Mouse (Mus musculus) hindbrain, embryonic 14.5 days (tissue): ENCODE data around the gene Plxnc1. TPM values are rescaled to one million over a fixed set of nuclear protein-coding genes. Genes with fewer than 3 reads are reported as not detected.
A peak's percentile ranks its signal among the peaks of the same experiment; 100 is the strongest.

Experiments used
- ATAC-seq: fragments of 200-750 bp; cut with Nextera tagmentation; 2 replicates; pipeline ENCODE4 v1.8.0; 2017; ENCODE audit warnings: moderate number of reproducible peaks, mild to moderate bottlenecking, moderate TSS enrichment, moderate library complexity; ENCODE audit not compliant: low FRiP score
- DNase-seq: peaks from one replicate; pipeline ENCODE4 v3.0.0-alpha.2; 2015; ENCODE audit warnings: low spot score
- H3K27ac ChIP-seq: fragments of 300-500 bp; sonication (generic); 2 replicates; pipeline ENCODE4 v1.5.1; 2014; ENCODE audit warnings: mild to moderate bottlenecking, moderate library complexity
- H3K27me3 ChIP-seq: fragments of 300-500 bp; sonication (generic); 2 replicates; pipeline ENCODE4 v1.6.1; 2014; ENCODE audit warnings: mild to moderate bottlenecking, low read length, mixed read lengths; ENCODE audit not compliant: control insufficient read depth, insufficient read depth
- H3K36me3 ChIP-seq: fragments of 300-500 bp; sonication (generic); replicated peaks from 2 replicates; pipeline ENCODE4 v1.6.1; 2014; ENCODE audit not compliant: control insufficient read depth, insufficient read depth
- H3K4me1 ChIP-seq: fragments of 300-500 bp; sonication (generic); replicated peaks from 2 replicates; pipeline ENCODE4 v1.6.1; 2014; ENCODE audit warnings: antibody characterized with exemption, low read length, mixed read lengths; ENCODE audit not compliant: control insufficient read depth, insufficient read depth
- H3K4me2 ChIP-seq: fragments of 300-500 bp; sonication (generic); replicated peaks from 2 replicates; pipeline ENCODE4 v1.6.1; 2014; ENCODE audit warnings: mild to moderate bottlenecking, moderate library complexity
- H3K4me3 ChIP-seq: fragments of 300-500 bp; sonication (generic); replicated peaks from 2 replicates; pipeline ENCODE4 v1.5.1; 2014; ENCODE audit warnings: mild to moderate bottlenecking, low read length
- H3K9ac ChIP-seq: fragments of 300-500 bp; sonication (generic); 2 replicates; pipeline ENCODE4 v1.6.1; 2014
- H3K9me3 ChIP-seq: fragments of 300-500 bp; sonication (generic); 2 replicates; pipeline ENCODE4 v1.6.1; 2016; ENCODE audit warnings: low read length; ENCODE audit not compliant: control insufficient read depth
- WGBS: fragments of 180-500 bp; shearing (Covaris S2); extraction: QIAGEN DNeasy Blood & Tissue Kit; methylation state at CpG from one replicate; pipeline ENCODE4 v1.1.7; 2014; 5-methylcytosine and 5-hydroxymethylcytosine counted together
- polyA plus RNA-seq: library from polyadenylated mRNA; unstranded; fragments of >200 nt; fragmentation: Nextera tagmentation; extraction: Ambion mirVana; gene quantifications from 2 replicates; pipeline ENCODE4 v1.2.1, GENCODE M21; 2014

The Plxnc1 gene
- polyA plus RNA-seq, 1 experiment from 2014 or later, result 15.5 TPM

- Histone ChIP-seq H3K4me3 (peak overlapping the region; percentile 88), H3K27me3 (no peaks in the 10 kb centered on the region), H3K9me3 (no peaks in the 10 kb centered on the region), H3K36me3 (no peaks in the 10 kb centered on the region), H3K4me2 (peak overlapping the region; percentile 71), H3K4me1 (peaks cover 34% of the 10 kb centered on the region), H3K27ac (peak overlapping the region; percentile 39), H3K9ac (peak overlapping the region; percentile 94)
- ATAC-seq (no peak), DNase-seq (no peak)
- WGBS, result under 1% methylated on average over 17 of the region's 17 CpGs
Measured at GRCm38 (mm10) chr10:94942449-94943041, 2.1 kb downstream of the Plxnc1 start.

- Histone ChIP-seq H3K9ac (peak overlapping the region; percentile 94), H3K36me3 (no peaks in the 10 kb centered on the region), H3K27ac (no peak overlapping the region), H3K27me3 (no peaks in the 10 kb centered on the region), H3K9me3 (no peaks in the 10 kb centered on the region), H3K4me1 (peaks cover 34% of the 10 kb centered on the region), H3K4me3 (peak overlapping the region; percentile 88), H3K4me2 (peak overlapping the region; percentile 71)
- 2% methylated on average over 4 of the region's 4 CpGs for WGBS
- DNase-seq, result peak; percentile 46
- ATAC-seq, result no peak
Measured at GRCm38 (mm10) chr10:94941551-94941950, 3.1 kb downstream of the Plxnc1 start.

GRCm38 (mm10) chr10:94940786-94941185, 3.8 kb downstream of the Plxnc1 start:
- H3K9ac ChIP-seq, result peak overlapping the region; percentile 44
- no peaks in the 10 kb centered on the region for H3K36me3 ChIP-seq

GRCm38 (mm10) chr10:94940061-94940460, 4.6 kb downstream of the Plxnc1 start:
- Histone ChIP-seq H3K4me3 (peak overlapping the region; percentile 88), H3K9ac (peak overlapping the region; percentile 44; the same call in 1 of the 2 replicates)

More at GRCm38 (mm10) chr10:94940786-94941185, 3.8 kb downstream of the Plxnc1 start:
- H3K4me2 ChIP-seq, result peak overlapping the region; percentile 71
- peak overlapping the region; percentile 43 for H3K27ac ChIP-seq
- peak overlapping the region; percentile 88 for H3K4me3 ChIP-seq
- no peaks in the 10 kb centered on the region for H3K27me3 ChIP-seq
- peaks cover 31% of the 10 kb centered on the region for H3K4me1 ChIP-seq
- WGBS, result 3% methylated on average over 7 of the region's 7 CpGs
- no peak for ATAC-seq
- H3K9me3 ChIP-seq, result no peaks in the 10 kb centered on the region
- DNase-seq, result no peak

GRCm38 (mm10) chr10:94938899-94939298, 5.7 kb downstream of the Plxnc1 start:
- DNase-seq (no peak), ATAC-seq (no peak)
- Histone ChIP-seq H3K9ac (no peak overlapping the region), H3K9me3 (no peaks in the 10 kb centered on the region), H3K36me3 (no peaks in the 10 kb centered on the region), H3K27ac (no peak overlapping the region), H3K4me3 (no peak overlapping the region), H3K4me1 (peaks cover 30% of the 10 kb centered on the region), H3K4me2 (no peak overlapping the region), H3K27me3 (no peaks in the 10 kb centered on the region)
- WGBS, result 95% methylated on average over 2 of the region's 2 CpGs

More at GRCm38 (mm10) chr10:94940061-94940460, 4.6 kb downstream of the Plxnc1 start:
- Histone ChIP-seq H3K27ac (no peak overlapping the region), H3K9me3 (no peaks in the 10 kb centered on the region), H3K4me2 (peak overlapping the region; percentile 71), H3K27me3 (no peaks in the 10 kb centered on the region), H3K36me3 (no peaks in the 10 kb centered on the region), H3K4me1 (peaks cover 27% of the 10 kb centered on the region)
- ATAC-seq (no peak), DNase-seq (no peak)
- WGBS, result 39% methylated on average over 2 of the region's 2 CpGs

- Histone ChIP-seq H3K27ac (no peak overlapping the region), H3K27me3 (no peaks in the 10 kb centered on the region), H3K9ac (no peak overlapping the region), H3K4me3 (no peak overlapping the region), H3K9me3 (no peaks in the 10 kb centered on the region), H3K4me2 (no peak overlapping the region), H3K36me3 (no peaks in the 10 kb centered on the region), H3K4me1 (peaks cover 36% of the 10 kb centered on the region)
- DNase-seq, result no peak
- 95% methylated on average over 6 of the region's 6 CpGs for WGBS
- no peak for ATAC-seq
Measured at GRCm38 (mm10) chr10:94938320-94938719, 6.3 kb downstream of the Plxnc1 start.

GRCm38 (mm10) chr10:94935270-94935669, 9.4 kb downstream of the Plxnc1 start:
- peaks cover 20% of the 10 kb centered on the region; the same call in 1 of the 2 replicates for H3K4me1 ChIP-seq
- no peaks in the 10 kb centered on the region for H3K27me3 ChIP-seq
- no peak overlapping the region for H3K9ac ChIP-seq
- ATAC-seq (no peak), DNase-seq (no peak)
- H3K4me3 ChIP-seq, result no peak overlapping the region
- no peaks in the 10 kb centered on the region for H3K9me3 ChIP-seq
- no peaks in the 10 kb centered on the region for H3K36me3 ChIP-seq
- WGBS, result 83% methylated on average over 4 of the region's 4 CpGs
- H3K27ac ChIP-seq, result no peak overlapping the region
- H3K4me2 ChIP-seq, result no peak overlapping the region

- Histone ChIP-seq H3K27me3 (no peaks in the 10 kb centered on the region), H3K4me3 (no peak overlapping the region), H3K4me2 (no peak overlapping the region), H3K4me1 (0 out of 2 replicates have a peak, but pooled peaks cover 15% of the 10 kb centered on the region), H3K27ac (no peak overlapping the region), H3K9me3 (no peaks in the 10 kb centered on the region), H3K36me3 (no peaks in the 10 kb centered on the region), H3K9ac (no peak overlapping the region)
- ATAC-seq (no peak), DNase-seq (no peak)
- WGBS, result 89% methylated on average over 9 of the region's 9 CpGs
Measured at GRCm38 (mm10) chr10:94934151-94934614, 10.5 kb downstream of the Plxnc1 start.

GRCm38 (mm10) chr10:94931961-94932832, 12.4 kb downstream of the Plxnc1 start:
- ATAC-seq, result no peak
- WGBS, result 69% methylated on average over 9 of the region's 9 CpGs
- H3K9ac ChIP-seq, result no peak overlapping the region
- no peak overlapping the region for H3K4me2 ChIP-seq
- no peaks in the 10 kb centered on the region for H3K9me3 ChIP-seq
- no peaks in the 10 kb centered on the region for H3K36me3 ChIP-seq
- no peak for DNase-seq
- no peak overlapping the region for H3K27ac ChIP-seq
- no peak overlapping the region for H3K4me3 ChIP-seq
- no peaks in the 10 kb centered on the region for H3K27me3 ChIP-seq
- H3K4me1 ChIP-seq, result 0 out of 2 replicates have a peak, but pooled peaks cover 20% of the 10 kb centered on the region
